Mouse (Mus musculus): ENCODE measurements around the gene Hsf4. TPM values are rescaled to one million over a fixed set of nuclear protein-coding genes. Genes with fewer than 3 reads are reported as not detected.

The Hsf4 gene
- polyA plus RNA-seq, 1 experiment from 2014 or later: not detected

DNA sequence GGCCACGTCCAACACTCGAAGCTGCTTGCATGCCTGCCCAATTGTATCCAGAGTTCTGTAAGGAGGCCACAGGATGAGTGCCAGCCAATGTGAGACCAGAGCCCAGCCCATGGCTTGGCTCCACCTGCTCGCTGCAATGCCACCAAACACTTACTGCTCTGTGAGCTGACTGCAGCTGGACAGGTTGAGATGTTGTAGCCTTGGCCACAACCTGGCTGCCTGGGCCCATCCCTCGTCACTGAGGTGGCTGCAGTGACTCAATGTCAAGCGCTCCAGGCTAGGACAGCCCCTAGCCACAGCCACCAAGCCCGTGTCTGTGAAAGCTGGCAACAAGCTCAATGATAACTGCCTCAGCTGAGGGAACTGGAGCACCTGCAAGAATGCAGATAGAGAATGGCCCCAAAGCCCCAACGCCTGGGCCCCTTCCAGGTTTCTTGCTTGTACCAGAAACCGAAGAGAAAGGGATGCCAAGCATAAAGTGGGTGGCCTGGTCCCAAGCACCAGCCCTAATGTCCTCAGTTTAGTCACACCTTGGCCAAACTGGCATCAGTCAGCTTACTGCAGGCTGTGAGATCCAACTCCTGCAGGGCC lies 43.4 kb downstream of the Hsf4 start:
- Histone ChIP-seq H3K27ac (ENCODE audit: low read depth, low read length) (no peak overlapping the region), H3K4me2 (ENCODE audit: low read depth) (no peak overlapping the region), H3K27me3 (ENCODE audit: control insufficient read depth, insufficient read depth, low read length) (no peaks in the 10 kb centered on the region), H3K9ac (ENCODE audit: low read length) (no peak overlapping the region), H3K4me3 (ENCODE audit: low read depth, low read length) (no peak overlapping the region), H3K4me1 (ENCODE audit: control insufficient read depth, insufficient read depth, low read length) (no peaks in the 10 kb centered on the region), H3K36me3 (ENCODE audit: control insufficient read depth, insufficient read depth, low read length) (peaks cover 19% of the 10 kb centered on the region), H3K9me3 (ENCODE audit: control insufficient read depth, low read length) (no peaks in the 10 kb centered on the region)
- ATAC-seq (ENCODE audit: insufficient read depth, low FRiP score, low TSS enrichment) (no peak), DNase-seq (ENCODE audit: low spot score) (peak; percentile 8)
- 91% methylated on average over 8 of the region's 8 CpGs for WGBS

DNA sequence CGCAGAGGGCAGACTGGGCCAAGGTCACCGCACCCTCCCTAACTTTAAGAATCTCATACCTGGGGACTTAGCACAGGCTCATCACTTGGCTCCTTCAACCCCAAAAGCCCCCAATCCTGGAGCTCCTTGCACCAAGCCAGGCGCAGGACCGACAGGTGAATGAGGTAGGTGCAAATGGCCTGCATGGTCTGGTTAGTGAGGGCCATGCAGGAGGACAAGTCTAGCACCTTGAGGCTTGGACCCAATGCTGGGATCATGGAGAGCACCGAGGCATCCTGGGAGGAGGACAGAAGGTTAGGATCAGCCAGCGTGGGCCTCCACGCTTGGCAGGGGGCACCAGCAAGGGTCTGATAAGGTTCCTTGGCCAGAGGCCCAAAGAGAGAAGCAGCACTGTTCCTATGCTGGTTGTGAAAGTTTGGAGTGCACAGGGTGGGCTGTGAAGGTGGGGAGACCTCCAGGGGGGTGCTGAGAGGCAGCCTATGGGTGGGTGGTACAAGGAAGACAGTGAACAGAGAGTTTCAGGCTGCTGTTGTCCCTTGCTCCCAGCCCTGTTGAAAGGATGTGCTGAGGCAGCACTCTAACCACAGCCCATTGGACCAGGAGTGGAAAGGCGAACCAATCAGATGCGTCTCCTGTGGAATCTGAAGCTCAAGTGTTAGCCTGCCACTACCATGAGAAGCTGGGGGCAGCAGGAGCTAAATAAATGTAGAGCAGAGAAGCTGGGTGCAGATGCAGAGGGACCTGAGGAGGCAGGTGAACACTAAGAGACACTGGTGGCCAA lies 44.2 kb downstream of the Hsf4 start:
- ATAC-seq (ENCODE audit: insufficient read depth, low FRiP score, low TSS enrichment): 0 out of 2 replicates have a peak, but pooled peaks have one; percentile 11
- H3K27ac ChIP-seq (ENCODE audit: low read depth, low read length): no peak overlapping the region
- H3K4me1 ChIP-seq (ENCODE audit: control insufficient read depth, insufficient read depth, low read length): no peaks in the 10 kb centered on the region
- no peak overlapping the region for H3K4me3 ChIP-seq (ENCODE audit: low read depth, low read length)
- H3K36me3 ChIP-seq (ENCODE audit: control insufficient read depth, insufficient read depth, low read length): peaks cover 17% of the 10 kb centered on the region
- DNase-seq (ENCODE audit: low spot score): peak; percentile 9
- H3K4me2 ChIP-seq (ENCODE audit: low read depth): no peak overlapping the region
- no peak overlapping the region for H3K9ac ChIP-seq (ENCODE audit: low read length)
- WGBS: 79% methylated on average over 9 of the region's 9 CpGs
- H3K9me3 ChIP-seq (ENCODE audit: control insufficient read depth, low read length): no peaks in the 10 kb centered on the region
- no peaks in the 10 kb centered on the region for H3K27me3 ChIP-seq (ENCODE audit: control insufficient read depth, insufficient read depth, low read length)

DNA sequence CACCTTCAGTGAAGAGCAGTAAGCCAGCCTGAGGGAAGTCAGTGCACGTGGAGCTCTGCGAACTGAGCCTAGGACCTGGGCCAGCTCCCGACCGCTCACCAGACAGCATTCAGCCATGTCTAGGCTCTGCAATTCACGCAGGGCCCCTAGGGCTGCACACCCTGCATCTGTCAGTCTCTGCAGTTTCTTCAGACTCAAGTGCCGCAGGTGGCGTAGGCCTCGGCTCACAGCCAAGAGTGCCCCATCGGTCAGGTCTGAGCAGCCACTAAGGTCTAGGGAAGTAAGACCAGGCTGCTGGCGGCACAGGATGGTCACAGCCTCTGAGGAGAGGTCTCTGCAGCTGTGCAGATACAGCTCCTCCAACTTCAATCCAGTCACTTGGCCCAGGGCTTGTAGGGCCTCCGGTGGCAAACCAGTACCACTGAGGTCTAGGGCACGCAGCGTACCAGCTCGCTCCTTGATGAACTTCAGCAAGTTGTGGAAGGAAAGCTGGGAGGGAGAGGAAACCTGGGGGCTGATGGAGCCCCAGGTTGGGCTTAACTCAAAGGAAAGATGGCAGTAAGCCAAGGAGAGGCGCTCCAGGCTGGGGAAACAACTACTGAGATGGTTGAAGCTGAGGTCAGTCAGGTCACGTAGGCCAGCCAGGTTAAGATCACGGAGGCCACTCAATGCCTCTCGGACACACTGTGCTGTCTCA lies 45.6 kb downstream of the Hsf4 start:
- WGBS: 92% methylated on average over 18 of the region's 18 CpGs

DNA sequence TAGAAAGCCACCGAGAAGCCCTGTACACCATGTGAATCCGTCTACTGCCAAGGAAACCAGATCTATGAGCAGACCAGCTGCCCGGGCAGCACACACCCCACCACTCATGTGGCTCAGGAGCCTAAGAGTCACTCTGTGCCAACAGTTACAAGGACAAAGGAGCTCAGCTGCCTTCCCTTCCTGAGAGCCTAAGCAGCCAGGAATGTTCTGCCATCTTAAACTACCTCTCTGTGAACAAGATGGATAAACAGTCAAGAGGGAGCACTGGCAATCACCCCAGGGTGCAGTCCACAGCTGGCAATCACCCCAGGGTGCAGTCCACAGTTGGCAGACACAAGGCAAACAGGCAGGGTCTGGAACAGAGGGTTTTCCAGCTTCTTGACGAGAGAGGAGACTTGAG lies 48.3 kb downstream of the Hsf4 start:
- Histone ChIP-seq H3K36me3 (ENCODE audit: control insufficient read depth, insufficient read depth, low read length) (peaks cover 13% of the 10 kb centered on the region), H3K9ac (ENCODE audit: low read length) (no peak overlapping the region), H3K27me3 (ENCODE audit: control insufficient read depth, insufficient read depth, low read length) (no peaks in the 10 kb centered on the region), H3K27ac (ENCODE audit: low read depth, low read length) (no peak overlapping the region), H3K4me2 (ENCODE audit: low read depth) (no peak overlapping the region), H3K9me3 (ENCODE audit: control insufficient read depth, low read length) (no peaks in the 10 kb centered on the region), H3K4me1 (ENCODE audit: control insufficient read depth, insufficient read depth, low read length) (no peaks in the 10 kb centered on the region), H3K4me3 (ENCODE audit: low read depth, low read length) (no peak overlapping the region)
- 95% methylated on average over 4 of the region's 4 CpGs for WGBS
- DNase-seq (ENCODE audit: low spot score) (no peak), ATAC-seq (ENCODE audit: insufficient read depth, low FRiP score, low TSS enrichment) (no peak)

More for the DNA sequence above, 45.6 kb downstream of the Hsf4 start:
- no peak overlapping the region for H3K9ac ChIP-seq (ENCODE audit: low read length)
- H3K27me3 ChIP-seq (ENCODE audit: control insufficient read depth, insufficient read depth, low read length): no peaks in the 10 kb centered on the region
- peaks cover 13% of the 10 kb centered on the region for H3K36me3 ChIP-seq (ENCODE audit: control insufficient read depth, insufficient read depth, low read length)
- H3K4me1 ChIP-seq (ENCODE audit: control insufficient read depth, insufficient read depth, low read length): no peaks in the 10 kb centered on the region
- no peak overlapping the region for H3K4me2 ChIP-seq (ENCODE audit: low read depth)
- H3K27ac ChIP-seq (ENCODE audit: low read depth, low read length): no peak overlapping the region
- DNase-seq (ENCODE audit: low spot score) (no peak), ATAC-seq (ENCODE audit: insufficient read depth, low FRiP score, low TSS enrichment) (no peak)
- no peak overlapping the region for H3K4me3 ChIP-seq (ENCODE audit: low read depth, low read length)
- H3K9me3 ChIP-seq (ENCODE audit: control insufficient read depth, low read length): no peaks in the 10 kb centered on the region

DNA sequence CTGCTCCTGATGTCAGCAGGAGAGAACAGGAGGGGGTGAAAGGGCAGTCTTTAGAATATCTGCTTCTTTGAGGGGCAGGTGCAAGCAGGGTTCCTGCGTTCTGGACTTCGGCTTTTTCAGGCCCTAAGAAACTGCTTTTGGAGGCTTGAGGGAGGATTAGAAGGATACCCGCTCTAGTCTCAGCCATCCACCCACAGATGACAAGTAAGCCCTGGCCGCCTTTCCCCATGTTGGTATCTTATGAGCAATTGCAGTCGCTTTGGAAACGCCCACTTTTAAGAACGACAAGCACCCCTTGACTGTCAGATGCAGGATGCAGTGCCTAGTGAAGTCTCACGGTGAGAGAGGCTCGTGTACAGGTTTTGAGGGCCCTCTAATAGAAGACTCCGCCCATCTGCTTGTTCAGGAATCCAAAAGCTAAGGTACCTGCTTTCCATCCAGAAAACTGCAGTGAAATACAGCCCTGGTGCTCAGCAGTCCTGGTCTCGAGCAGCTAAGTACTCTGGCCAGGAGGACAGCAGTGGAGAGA lies 49.1 kb downstream of the Hsf4 start:
- 85% methylated on average over 11 of the region's 11 CpGs for WGBS
- H3K27ac ChIP-seq (ENCODE audit: low read depth, low read length): no peak overlapping the region
- no peaks in the 10 kb centered on the region for H3K9me3 ChIP-seq (ENCODE audit: control insufficient read depth, low read length)
- no peak overlapping the region for H3K4me2 ChIP-seq (ENCODE audit: low read depth)
- no peak overlapping the region for H3K4me3 ChIP-seq (ENCODE audit: low read depth, low read length)
- no peak for DNase-seq (ENCODE audit: low spot score)
- no peaks in the 10 kb centered on the region for H3K27me3 ChIP-seq (ENCODE audit: control insufficient read depth, insufficient read depth, low read length)
- H3K9ac ChIP-seq (ENCODE audit: low read length): no peak overlapping the region
- peaks cover 13% of the 10 kb centered on the region for H3K36me3 ChIP-seq (ENCODE audit: control insufficient read depth, insufficient read depth, low read length)
- ATAC-seq (ENCODE audit: insufficient read depth, low FRiP score, low TSS enrichment): no peak
- no peaks in the 10 kb centered on the region for H3K4me1 ChIP-seq (ENCODE audit: control insufficient read depth, insufficient read depth, low read length)

DNA sequence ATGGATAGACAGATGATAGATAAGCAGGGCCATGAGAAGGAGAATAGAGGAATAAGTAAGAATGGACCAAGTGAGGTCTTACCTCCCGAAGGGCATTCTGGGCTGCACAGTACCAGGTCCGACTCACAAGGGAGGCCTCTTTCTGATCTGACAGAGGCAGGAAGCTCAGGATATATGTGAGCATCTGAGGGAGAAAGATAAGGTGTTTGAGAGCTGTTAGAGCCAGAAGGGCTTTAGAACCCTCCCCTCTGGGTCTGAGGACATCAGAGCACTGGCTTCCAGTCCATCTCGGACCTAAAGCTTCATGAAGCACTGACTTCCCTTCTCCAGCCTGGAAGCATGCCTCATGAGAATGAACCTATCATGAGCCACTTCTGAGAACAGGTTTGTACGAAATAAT lies 53.6 kb downstream of the Hsf4 start:
- Histone ChIP-seq H3K9ac (ENCODE audit: low read length) (no peak overlapping the region), H3K9me3 (ENCODE audit: control insufficient read depth, low read length) (no peaks in the 10 kb centered on the region), H3K27me3 (ENCODE audit: control insufficient read depth, insufficient read depth, low read length) (no peaks in the 10 kb centered on the region), H3K4me1 (ENCODE audit: control insufficient read depth, insufficient read depth, low read length) (peaks cover 9% of the 10 kb centered on the region), H3K36me3 (ENCODE audit: control insufficient read depth, insufficient read depth, low read length) (peaks cover 2% of the 10 kb centered on the region), H3K27ac (ENCODE audit: low read depth, low read length) (no peak overlapping the region), H3K4me2 (ENCODE audit: low read depth) (no peak overlapping the region), H3K4me3 (ENCODE audit: low read depth, low read length) (no peak overlapping the region)
- ATAC-seq (ENCODE audit: insufficient read depth, low FRiP score, low TSS enrichment) (no peak), DNase-seq (ENCODE audit: low spot score) (no peak)
- 89% methylated on average over 4 of the region's 4 CpGs for WGBS

MicroRNA genes within 50 kb of the gene (microRNA counts, 519-probe panel; counts per million panel counts)
- microRNA mmu-miR-328: 3,152 counts per million, percentile 66 among the panel's probes with 10 or more counts

Small RNA genes within 50 kb of the gene (microRNA-seq; reads per million reads assigned to microRNA genes)
- not detected for gene Gm27320
- gene Mir328: 188 reads per million, percentile 58 among the genes with 10 or more reads in this experiment

Other genes starting within 250 kb of the Hsf4 start
- not detected in 2 replicates for gene Ces3a, start 221.2 kb upstream of the Hsf4 start, polyA plus RNA-seq (2014; fragmentation: Nextera tagmentation; extraction: Ambion mirVana)
- gene Ces3b, start 186.0 kb upstream of the Hsf4 start, polyA plus RNA-seq (2014; fragmentation: Nextera tagmentation; extraction: Ambion mirVana): not detected in 2 replicates
- gene Ces4a, start 138.0 kb upstream of the Hsf4 start, polyA plus RNA-seq (2014; fragmentation: Nextera tagmentation; extraction: Ambion mirVana): not detected in 2 replicates
- gene Cbfb, start 99.1 kb upstream of the Hsf4 start, polyA plus RNA-seq (2014; fragmentation: Nextera tagmentation; extraction: Ambion mirVana): 75.4 and 79.8 TPM in 2 replicates
- gene D230025D16Rik, start 44.7 kb upstream of the Hsf4 start, polyA plus RNA-seq (2014; fragmentation: Nextera tagmentation; extraction: Ambion mirVana): 28.9 and 31.5 TPM in 2 replicates
- gene B3gnt9, start 14.6 kb upstream of the Hsf4 start, polyA plus RNA-seq (2014; fragmentation: Nextera tagmentation; extraction: Ambion mirVana): 3.5 and 3.6 TPM in 2 replicates
- gene Tradd, start 5.2 kb upstream of the Hsf4 start, polyA plus RNA-seq (2014; fragmentation: Nextera tagmentation; extraction: Ambion mirVana): 14.9 and 18.4 TPM in 2 replicates
- 0.66 and 1.0 TPM in 2 replicates for gene Fbxl8, start 5.2 kb upstream of the Hsf4 start, polyA plus RNA-seq (2014; fragmentation: Nextera tagmentation; extraction: Ambion mirVana)
- gene Nol3, start 6.3 kb downstream of the Hsf4 start, polyA plus RNA-seq (2014; fragmentation: Nextera tagmentation; extraction: Ambion mirVana): 2.7 and 3.5 TPM in 2 replicates
- gene 4931428F04Rik, start 20.1 kb downstream of the Hsf4 start, polyA plus RNA-seq (2014; fragmentation: Nextera tagmentation; extraction: Ambion mirVana): 46.1 and 50.8 TPM in 2 replicates
- 12.1 and 13.9 TPM in 2 replicates for gene Exoc3l, start 26.3 kb downstream of the Hsf4 start, polyA plus RNA-seq (2014; fragmentation: Nextera tagmentation; extraction: Ambion mirVana)
- gene E2f4, start 27.9 kb downstream of the Hsf4 start, polyA plus RNA-seq (2014; fragmentation: Nextera tagmentation; extraction: Ambion mirVana): 103 and 107 TPM in 2 replicates
- gene Elmo3, start 35.8 kb downstream of the Hsf4 start, polyA plus RNA-seq (2014; fragmentation: Nextera tagmentation; extraction: Ambion mirVana): 1.0 and 1.9 TPM in 2 replicates
- 1.3 and 1.4 TPM in 2 replicates for gene Lrrc29, start 56.5 kb downstream of the Hsf4 start, polyA plus RNA-seq (2014; fragmentation: Nextera tagmentation; extraction: Ambion mirVana)
- gene Tmem208, start 56.6 kb downstream of the Hsf4 start, polyA plus RNA-seq (2014; fragmentation: Nextera tagmentation; extraction: Ambion mirVana): 111 TPM in 2 replicates
- 1.8 and 1.9 TPM in 2 replicates for gene Fhod1, start 78.2 kb downstream of the Hsf4 start, polyA plus RNA-seq (2014; fragmentation: Nextera tagmentation; extraction: Ambion mirVana)
- 4.1 TPM in 2 replicates for gene Slc9a5, start 79.0 kb downstream of the Hsf4 start, polyA plus RNA-seq (2014; fragmentation: Nextera tagmentation; extraction: Ambion mirVana)
- gene Plekhg4, start 103.5 kb downstream of the Hsf4 start, polyA plus RNA-seq (2014; fragmentation: Nextera tagmentation; extraction: Ambion mirVana): 0.54 and 0.89 TPM in 2 replicates
- not detected in 2 replicates for gene Kctd19, start 143.7 kb downstream of the Hsf4 start, polyA plus RNA-seq (2014; fragmentation: Nextera tagmentation; extraction: Ambion mirVana)
- gene Lrrc36, start 143.8 kb downstream of the Hsf4 start, polyA plus RNA-seq (2014; fragmentation: Nextera tagmentation; extraction: Ambion mirVana): 0.92 and 1.6 TPM in 2 replicates
- gene Tppp3, start 201.7 kb downstream of the Hsf4 start, polyA plus RNA-seq (2014; fragmentation: Nextera tagmentation; extraction: Ambion mirVana): 218 and 229 TPM in 2 replicates
- gene Zdhhc1, start 227.1 kb downstream of the Hsf4 start, polyA plus RNA-seq (2014; fragmentation: Nextera tagmentation; extraction: Ambion mirVana): 18.5 and 18.9 TPM in 2 replicates
- 22.5 and 23.9 TPM in 2 replicates for gene Hsd11b2, start 249.0 kb downstream of the Hsf4 start, polyA plus RNA-seq (2014; fragmentation: Nextera tagmentation; extraction: Ambion mirVana)

All from neural tube, embryonic 11.5 days (tissue).